Mouse (Mus musculus) forebrain, postnatal 0 days (tissue): ENCODE results near the gene Tph2. TPM values are rescaled to one million over a fixed set of nuclear protein-coding genes. Genes with fewer than 3 reads are reported as not detected.
A peak's percentile ranks its signal among the peaks of the same experiment; 100 is the strongest.
"Not testable (repeated sequence)": the region's sequence is repeated elsewhere in the genome, so short reads cannot be mapped to it uniquely, and the experiment has no call there.

Source experiments
- ATAC-seq: fragments of 200-750 bp; cut with Nextera tagmentation; 2 replicates; pipeline ENCODE4 v1.8.0; 2017; ENCODE audit warnings: mild to moderate bottlenecking, moderate library complexity
- DNase-seq: peaks from one replicate; pipeline ENCODE4 v3.0.0-alpha.2; 2015
- H3K27ac ChIP-seq: fragments of 300-500 bp; sonication (generic); 2 replicates; pipeline ENCODE4 v1.5.1; 2014; ENCODE audit warnings: low read depth, mild to moderate bottlenecking, antibody characterized with exemption, low read length, moderate library complexity, mixed read lengths
- H3K27me3 ChIP-seq: fragments of 300-500 bp; sonication (generic); 2 replicates; pipeline ENCODE4 v1.6.1; 2014; ENCODE audit warnings: mild to moderate bottlenecking, low read length, mixed read lengths; ENCODE audit not compliant: insufficient read depth
- H3K36me3 ChIP-seq: fragments of 300-500 bp; sonication (generic); 2 replicates; pipeline ENCODE4 v1.6.1; 2014; ENCODE audit warnings: mild to moderate bottlenecking, moderate library complexity; ENCODE audit not compliant: insufficient read depth
- H3K4me1 ChIP-seq: fragments of 300-500 bp; sonication (generic); 2 replicates; pipeline ENCODE4 v1.6.1; 2014; ENCODE audit warnings: antibody characterized with exemption; ENCODE audit not compliant: insufficient read depth
- H3K4me2 ChIP-seq: fragments of 300-500 bp; sonication (generic); 2 replicates; pipeline ENCODE4 v1.6.1; 2014; ENCODE audit warnings: low read depth, mild to moderate bottlenecking, moderate library complexity
- H3K4me3 ChIP-seq: fragments of 300-500 bp; sonication (generic); 2 replicates; pipeline ENCODE4 v1.5.1; 2014; ENCODE audit warnings: low read depth, low read length, mixed read lengths
- H3K9ac ChIP-seq: fragments of 300-500 bp; sonication (generic); 2 replicates; pipeline ENCODE4 v1.6.1; 2014; ENCODE audit warnings: mild to moderate bottlenecking
- H3K9me3 ChIP-seq: fragments of 300-500 bp; sonication (generic); 2 replicates; pipeline ENCODE4 v1.6.1; 2016; ENCODE audit warnings: low read length
- CTCF ChIP-seq: sonication (generic); IDR thresholded peaks from 2 replicates; pipeline ENCODE4 v1.5.1; 2016; ENCODE audit warnings: antibody characterized with exemption, control low read depth, low read depth
- WGBS: fragments of 180-500 bp; shearing (Covaris S2); extraction: QIAGEN DNeasy Blood & Tissue Kit; methylation state at CpG from one replicate; pipeline ENCODE4 v1.1.7; 2014; 5-methylcytosine and 5-hydroxymethylcytosine counted together
- polyA plus RNA-seq: library from polyadenylated mRNA; unstranded; fragments of >200 nt; fragmentation: Nextera tagmentation; extraction: Ambion mirVana; gene quantifications from 2 replicates; pipeline ENCODE4 v1.2.1, GENCODE M21; 2015
- total RNA-seq: library from RNA; depleted of rRNA; stranded (reverse); fragments of >200 nt; gene quantifications from 2 replicates; pipeline ENCODE4 v1.2.3, GENCODE M21; 2014

Gene Tph2
- total and polyA plus RNA-seq, 2 experiments from 2014 or later = 0.10 to 1.0 TPM

GRCm38 (mm10) chr10:115205825-115206224 is 21.0 kb upstream of the Tph2 start:
- Histone ChIP-seq H3K4me3 (no peak overlapping the region), H3K36me3 (peaks cover 27% of the 10 kb centered on the region), H3K9me3 (no peaks in the 10 kb centered on the region), H3K27ac (no peak overlapping the region), H3K9ac (no peak overlapping the region), H3K4me1 (no peaks in the 10 kb centered on the region), H3K4me2 (no peak overlapping the region), H3K27me3 (no peaks in the 10 kb centered on the region)
- 92% methylated on average over 3 of the region's 3 CpGs for WGBS
- no peak for TF ChIP-seq CTCF
- ATAC-seq (no peak), DNase-seq (no peak)

GRCm38 (mm10) chr10:115205284-115205683 is 20.5 kb upstream of the Tph2 start:
- H3K4me2 ChIP-seq = no peak overlapping the region
- H3K9ac ChIP-seq = no peak overlapping the region
- 100% methylated on average over 1 of the region's 1 CpGs for WGBS
- H3K36me3 ChIP-seq = peaks cover 25% of the 10 kb centered on the region
- TF ChIP-seq CTCF = no peak
- ATAC-seq (no peak), DNase-seq (no peak)
- H3K9me3 ChIP-seq = no peaks in the 10 kb centered on the region
- H3K27ac ChIP-seq = no peak overlapping the region
- H3K27me3 ChIP-seq = no peaks in the 10 kb centered on the region
- no peaks in the 10 kb centered on the region for H3K4me1 ChIP-seq
- H3K4me3 ChIP-seq = no peak overlapping the region

- no peak for TF ChIP-seq CTCF
- Histone ChIP-seq H3K9me3 (no peaks in the 10 kb centered on the region), H3K36me3 (no peaks in the 10 kb centered on the region), H3K4me3 (no peak overlapping the region), H3K9ac (no peak overlapping the region), H3K4me2 (no peak overlapping the region), H3K4me1 (no peaks in the 10 kb centered on the region), H3K27ac (no peak overlapping the region), H3K27me3 (peaks cover 4% of the 10 kb centered on the region; the same call in 1 of the 2 replicates)
- ATAC-seq (no peak), DNase-seq (peak; percentile 39)
- WGBS = 44% methylated on average over 7 of the region's 7 CpGs
Observed at GRCm38 (mm10) chr10:115191214-115191613, 6.4 kb upstream of the Tph2 start.

GRCm38 (mm10) chr10:115187390-115187789 is 2.6 kb upstream of the Tph2 start:
- Histone ChIP-seq H3K27me3 (peaks cover 4% of the 10 kb centered on the region; the same call in 1 of the 2 replicates), H3K9me3 (no peaks in the 10 kb centered on the region), H3K36me3 (no peaks in the 10 kb centered on the region), H3K4me1 (no peaks in the 10 kb centered on the region), H3K4me2 (no peak overlapping the region), H3K27ac (no peak overlapping the region), H3K4me3 (no peak overlapping the region), H3K9ac (no peak overlapping the region)
- DNase-seq = peak; percentile 32
- WGBS = 59% methylated on average over 1 of the region's 1 CpGs
- peak; percentile 63 for ATAC-seq
- no peak for TF ChIP-seq CTCF

GRCm38 (mm10) chr10:115181034-115181433 is 3.8 kb downstream of the Tph2 start:
- ATAC-seq (no peak), DNase-seq (no peak)
- H3K9ac ChIP-seq = no peak overlapping the region
- WGBS = 68% methylated on average over 3 of the region's 3 CpGs
- no peak overlapping the region for H3K27ac ChIP-seq
- no peaks in the 10 kb centered on the region for H3K9me3 ChIP-seq
- H3K4me2 ChIP-seq = no peak overlapping the region
- H3K4me1 ChIP-seq = no peaks in the 10 kb centered on the region
- H3K27me3 ChIP-seq = no peaks in the 10 kb centered on the region
- TF ChIP-seq CTCF = no peak
- no peaks in the 10 kb centered on the region for H3K36me3 ChIP-seq
- H3K4me3 ChIP-seq = no peak overlapping the region

- H3K9me3 ChIP-seq, H3K9ac ChIP-seq, H3K4me1 ChIP-seq, H3K27ac ChIP-seq, H3K4me3 ChIP-seq, H3K36me3 ChIP-seq, H3K27me3 ChIP-seq, DNase-seq, ATAC-seq, H3K4me2 ChIP-seq: not testable (repeated sequence)
- WGBS = 80% methylated on average over 6 of the region's 6 CpGs
Observed at GRCm38 (mm10) chr10:115178019-115178418, 6.8 kb downstream of the Tph2 start.

- no peaks in the 10 kb centered on the region for H3K36me3 ChIP-seq
- 33% methylated on average over 12 of the region's 12 CpGs for WGBS
- DNase-seq (peak; percentile 63), ATAC-seq (peak; percentile 59)
- H3K9me3 ChIP-seq = no peaks in the 10 kb centered on the region
- peak overlapping the region; percentile 34 for H3K4me2 ChIP-seq
- no peak for TF ChIP-seq CTCF
- no peak overlapping the region for H3K9ac ChIP-seq
- no peak overlapping the region for H3K27ac ChIP-seq
- no peaks in the 10 kb centered on the region for H3K27me3 ChIP-seq
- H3K4me3 ChIP-seq = no peak overlapping the region
- H3K4me1 ChIP-seq = peaks cover 13% of the 10 kb centered on the region; the same call in 1 of the 2 replicates
Observed at GRCm38 (mm10) chr10:115175591-115175991, 9.2 kb downstream of the Tph2 start.
